Mouse (Mus musculus) spleen, postnatal 14 days (tissue): ENCODE results near the gene Rab5if.
"Not testable (repeated sequence)": the region's sequence is repeated elsewhere in the genome, so short reads cannot be mapped to it uniquely, and the experiment has no call there.

ENCODE experiments used
- DNase-seq, 2 experiments: peaks; one replicate each; pipeline ENCODE4 v3.0.0; 2021 to 2022; ENCODE audit warnings: low spot score in 2 of 2

The Rab5if gene

GRCm38 (mm10) chr2:156853999-156854771, 8.7 kb upstream of the Rab5if start:
- DNase-seq: not testable (repeated sequence)

GRCm38 (mm10) chr2:156856311-156856710, 6.6 kb upstream of the Rab5if start:
- no peak for DNase-seq

GRCm38 (mm10) chr2:156857385-156857791, 5.5 kb upstream of the Rab5if start:
- DNase-seq: no peak

GRCm38 (mm10) chr2:156857835-156858234, 5.1 kb upstream of the Rab5if start, which contains the start of gene 4930518I15Rik:
4930518I15Rik (minus strand) TSS chr2:156857946.
- no peak for DNase-seq

- no peak for DNase-seq
Measured at GRCm38 (mm10) chr2:156858671-156859070, 4.3 kb upstream of the Rab5if start.

GRCm38 (mm10) chr2:156862041-156862717, 749 bp upstream of the Rab5if start:
- DNase-seq: peak in 1 of 2 experiments; percentile 21

- peak in 1 of 2 experiments; percentile 35 for DNase-seq
Measured at GRCm38 (mm10) chr2:156863487-156864160, 696 bp downstream of the Rab5if start.

GRCm38 (mm10) chr2:156864481-156864880, 1.6 kb downstream of the Rab5if start:
- DNase-seq: no peak

- DNase-seq: no peak
Measured at GRCm38 (mm10) chr2:156868994-156869393, 6.1 kb downstream of the Rab5if start.

GRCm38 (mm10) chr2:156869554-156869953, 6.6 kb downstream of the Rab5if start:
- no peak for DNase-seq

GRCm38 (mm10) chr2:156870519-156870918, 7.6 kb downstream of the Rab5if start:
- no peak for DNase-seq

GRCm38 (mm10) chr2:156873629-156874028, 10.7 kb downstream of the Rab5if start:
- DNase-seq: peak in 1 of 2 experiments; percentile 52

- no peak for DNase-seq
Measured at GRCm38 (mm10) chr2:156874047-156874759, 11.3 kb downstream of the Rab5if start.

- no peak for DNase-seq
Measured at GRCm38 (mm10) chr2:156874760-156875510, 12.0 kb downstream of the Rab5if start.

GRCm38 (mm10) chr2:156877726-156878125, 14.8 kb downstream of the Rab5if start:
- DNase-seq: peak; percentile 16 to 29

GRCm38 (mm10) chr2:156879541-156879940, 16.6 kb downstream of the Rab5if start:
- no peak for DNase-seq

GRCm38 (mm10) chr2:156882431-156883001, 19.6 kb downstream of the Rab5if start:
- no peak for DNase-seq

- DNase-seq: no peak
Measured at GRCm38 (mm10) chr2:156884396-156885211, 21.7 kb downstream of the Rab5if start.

GRCm38 (mm10) chr2:156885666-156886065, 22.7 kb downstream of the Rab5if start:
- DNase-seq: not testable (repeated sequence)
